Mouse (Mus musculus) liver, embryonic 14.5 days (tissue): Measurements from ENCODE around the gene Olfr220.

ENCODE experiments used
- CTCF ChIP-seq: IDR thresholded peaks from 2 replicates; pipeline ENCODE4 v1.5.1; 2016; ENCODE audit warnings: antibody characterized with exemption, low read depth, control low read depth
- EP300 ChIP-seq: IDR thresholded peaks from 2 replicates; pipeline ENCODE4 v1.6.1; 2016; ENCODE audit warnings: antibody characterized with exemption, low read depth

DNA sequence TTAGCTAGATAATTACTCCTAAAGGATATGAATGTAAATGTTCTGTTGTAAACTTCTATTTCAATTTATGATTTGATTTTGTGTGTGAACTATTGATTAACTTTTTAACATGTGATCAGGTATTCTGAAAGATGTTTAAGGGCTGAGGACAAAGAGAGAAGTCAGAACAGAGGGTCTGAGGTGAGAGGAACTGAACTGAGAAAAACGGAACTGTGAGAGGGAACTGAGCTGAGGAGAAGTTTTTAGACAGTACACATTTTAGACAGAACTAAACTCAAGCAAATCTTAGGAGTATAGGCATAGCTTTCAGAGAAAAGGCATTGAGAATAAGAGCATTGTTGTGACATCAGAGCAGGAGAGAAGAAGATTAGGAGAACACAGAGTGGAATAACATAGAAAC, 7.8 kb upstream of the Olfr220 start:
- TF ChIP-seq CTCF (no peak), EP300 (no peak)
